Mouse (Mus musculus): ENCODE measurements around the gene Epb42. TPM values are rescaled to one million over a fixed set of nuclear protein-coding genes. Genes with fewer than 3 reads are reported as not detected.
"Not testable (repeated sequence)": the region's sequence is repeated elsewhere in the genome, so short reads cannot be mapped to it uniquely, and the experiment has no call there.

Gene Epb42
- polyA plus RNA-seq, 1 experiment: 0.51 TPM

GRCm38 (mm10) chr2:121006986-121007385, 29.9 kb downstream of the Epb42 start:
- 9% methylated on average over 1 of the region's 1 CpGs for WGBS
- DNase-seq: peak; percentile 86 to 96
- Histone ChIP-seq H3K27ac (ENCODE audit: insufficient read depth, low read length) (peak overlapping the region; percentile 88), H3K4me1 (ENCODE audit: control insufficient read depth, insufficient read depth, low read length) (peaks cover 34% of the 10 kb centered on the region; the same call in 1 of the 2 replicates), H3K4me3 (replicated peaks; ENCODE audit: insufficient read depth, low read depth, low read length) (no peak overlapping the region), H3K27me3 (ENCODE audit: control insufficient read depth, insufficient read depth, low read length) (no peaks in the 10 kb centered on the region)
- TF ChIP-seq CTCF (IDR thresholded peaks at IDR 0.05; ENCODE audit: borderline replicate concordance, insufficient read depth, low read depth, low read length): no peak
- peak; percentile 36; the same call in 1 of the 2 replicates for TF ChIP-seq POLR2A (IDR thresholded peaks at IDR 0.05; ENCODE audit: borderline replicate concordance, insufficient read depth, low read length)

GRCm38 (mm10) chr2:121004018-121004811, 32.7 kb downstream of the Epb42 start:
- TF ChIP-seq CTCF (IDR thresholded peaks at IDR 0.05; ENCODE audit: borderline replicate concordance, insufficient read depth, low read depth, low read length) (no peak), POLR2A (IDR thresholded peaks at IDR 0.05; ENCODE audit: borderline replicate concordance, insufficient read depth, low read length) (no peak)
- Histone ChIP-seq H3K4me3 (replicated peaks; ENCODE audit: insufficient read depth, low read depth, low read length) (no peak overlapping the region), H3K27ac (ENCODE audit: insufficient read depth, low read length) (peak overlapping the region; percentile 92), H3K27me3 (ENCODE audit: control insufficient read depth, insufficient read depth, low read length) (no peaks in the 10 kb centered on the region), H3K4me1 (ENCODE audit: control insufficient read depth, insufficient read depth, low read length) (peaks cover 30% of the 10 kb centered on the region; the same call in 1 of the 2 replicates)
- peak; percentile 87 to 95 for DNase-seq
- WGBS: 24% methylated on average over 7 of the region's 7 CpGs

- DNase-seq: peak in 1 of 2 experiments; percentile 47
- Histone ChIP-seq H3K4me1 (ENCODE audit: control insufficient read depth, insufficient read depth, low read length) (peaks cover 33% of the 10 kb centered on the region; the same call in 1 of the 2 replicates), H3K27ac (ENCODE audit: insufficient read depth, low read length) (peak overlapping the region; percentile 82), H3K27me3 (ENCODE audit: control insufficient read depth, insufficient read depth, low read length) (no peaks in the 10 kb centered on the region), H3K4me3 (replicated peaks; ENCODE audit: insufficient read depth, low read depth, low read length) (no peak overlapping the region)
- WGBS: 75% methylated on average over 2 of the region's 2 CpGs
- TF ChIP-seq CTCF (IDR thresholded peaks at IDR 0.05; ENCODE audit: borderline replicate concordance, insufficient read depth, low read depth, low read length) (peak; percentile 48; the same call in 1 of the 2 replicates), POLR2A (IDR thresholded peaks at IDR 0.05; ENCODE audit: borderline replicate concordance, insufficient read depth, low read length) (no peak)
These were observed 33.3 kb downstream of the Epb42 start for GRCm38 (mm10) chr2:121003586-121003985.

- Histone ChIP-seq H3K4me1 (ENCODE audit: control insufficient read depth, insufficient read depth, low read length) (peaks cover 16% of the 10 kb centered on the region; the same call in 1 of the 2 replicates), H3K27me3 (ENCODE audit: control insufficient read depth, insufficient read depth, low read length) (no peaks in the 10 kb centered on the region), H3K27ac (ENCODE audit: insufficient read depth, low read length) (no peak overlapping the region), H3K4me3 (replicated peaks; ENCODE audit: insufficient read depth, low read depth, low read length) (no peak overlapping the region)
- no peak for DNase-seq
- WGBS: 47% methylated on average over 8 of the region's 8 CpGs
- TF ChIP-seq POLR2A (IDR thresholded peaks at IDR 0.05; ENCODE audit: borderline replicate concordance, insufficient read depth, low read length) (no peak), CTCF (IDR thresholded peaks at IDR 0.05; ENCODE audit: borderline replicate concordance, insufficient read depth, low read depth, low read length) (no peak)
These were observed 38.0 kb downstream of the Epb42 start for GRCm38 (mm10) chr2:120998863-120999262.

- 0 out of 2 replicates have a peak overlapping the region, but pooled peaks have one; percentile 80 for H3K27ac ChIP-seq (ENCODE audit: insufficient read depth, low read length)
- H3K4me3 ChIP-seq (replicated peaks; ENCODE audit: insufficient read depth, low read depth, low read length); H3K27me3 ChIP-seq (ENCODE audit: control insufficient read depth, insufficient read depth, low read length): not testable (repeated sequence)
- H3K4me1 ChIP-seq (ENCODE audit: control insufficient read depth, insufficient read depth, low read length): peaks cover 13% of the 10 kb centered on the region; the same call in 1 of the 2 replicates
- 4% methylated on average over 1 of the region's 1 CpGs for WGBS
- DNase-seq: peak; percentile 51 to 83
These were observed 40.3 kb downstream of the Epb42 start for GRCm38 (mm10) chr2:120996607-120997006.

- TF ChIP-seq POLR2A (IDR thresholded peaks at IDR 0.05; ENCODE audit: borderline replicate concordance, insufficient read depth, low read length): no peak
- TF ChIP-seq CTCF (IDR thresholded peaks at IDR 0.05; ENCODE audit: borderline replicate concordance, insufficient read depth, low read depth, low read length): no peak
- Histone ChIP-seq H3K27ac (ENCODE audit: insufficient read depth, low read length) (no peak overlapping the region), H3K4me3 (replicated peaks; ENCODE audit: insufficient read depth, low read depth, low read length) (no peak overlapping the region), H3K27me3 (ENCODE audit: control insufficient read depth, insufficient read depth, low read length) (no peaks in the 10 kb centered on the region), H3K4me1 (ENCODE audit: control insufficient read depth, insufficient read depth, low read length) (peaks cover 3% of the 10 kb centered on the region; the same call in 1 of the 2 replicates)
- no peak for DNase-seq
- WGBS: 76% methylated on average over 4 of the region's 4 CpGs
These were observed 45.7 kb downstream of the Epb42 start for GRCm38 (mm10) chr2:120991196-120991595.

- no peak for TF ChIP-seq POLR2A (IDR thresholded peaks at IDR 0.05; ENCODE audit: borderline replicate concordance, insufficient read depth, low read length)
- peak; percentile 28; the same call in 1 of the 2 replicates for TF ChIP-seq CTCF (IDR thresholded peaks at IDR 0.05; ENCODE audit: borderline replicate concordance, insufficient read depth, low read depth, low read length)
- Histone ChIP-seq H3K27ac (ENCODE audit: insufficient read depth, low read length) (no peak overlapping the region), H3K4me1 (ENCODE audit: control insufficient read depth, insufficient read depth, low read length) (peaks cover 11% of the 10 kb centered on the region; the same call in 1 of the 2 replicates), H3K27me3 (ENCODE audit: control insufficient read depth, insufficient read depth, low read length) (no peaks in the 10 kb centered on the region), H3K4me3 (replicated peaks; ENCODE audit: insufficient read depth, low read depth, low read length) (no peak overlapping the region)
- no peak for DNase-seq
- 93% methylated on average over 1 of the region's 1 CpGs for WGBS
These were observed 51.6 kb downstream of the Epb42 start for GRCm38 (mm10) chr2:120985241-120985640.

- H3K4me1 ChIP-seq (ENCODE audit: control insufficient read depth, insufficient read depth, low read length): peaks cover 11% of the 10 kb centered on the region; the same call in 1 of the 2 replicates
These were observed 53.3 kb downstream of the Epb42 start for GRCm38 (mm10) chr2:120983611-120984010.

More at GRCm38 (mm10) chr2:120983611-120984010, 53.3 kb downstream of the Epb42 start:
- TF ChIP-seq POLR2A (IDR thresholded peaks at IDR 0.05; ENCODE audit: borderline replicate concordance, insufficient read depth, low read length) (no peak), CTCF (IDR thresholded peaks at IDR 0.05; ENCODE audit: borderline replicate concordance, insufficient read depth, low read depth, low read length) (no peak)
- no peak overlapping the region for H3K4me3 ChIP-seq (replicated peaks; ENCODE audit: insufficient read depth, low read depth, low read length)
- WGBS: 6% methylated on average over 2 of the region's 2 CpGs
- peak in 1 of 2 experiments; percentile 61 for DNase-seq
- H3K27ac ChIP-seq (ENCODE audit: insufficient read depth, low read length): no peak overlapping the region
- H3K27me3 ChIP-seq (ENCODE audit: control insufficient read depth, insufficient read depth, low read length): no peaks in the 10 kb centered on the region
